Mouse (Mus musculus) neural tube, embryonic 10.5 days (tissue): ENCODE measurements around the gene Olfr901.
"Not testable (repeated sequence)": the region's sequence is repeated elsewhere in the genome, so short reads cannot be mapped to it uniquely, and the experiment has no call there.

Experiments used
- DNase-seq: peaks from one replicate; pipeline ENCODE4 v3.0.0-alpha.2; 2017; ENCODE audit warnings: low spot score; ENCODE audit errors: extremely low spot score

Olfr901 gene

GRCm38 (mm10) chr9:38429155-38429554 lies at the start of gene Olfr901:
Olfr901 (plus strand) TSS chr9:38429455.
- no peak for DNase-seq

GRCm38 (mm10) chr9:38401398-38401797 lies 27.9 kb upstream of the Olfr901 start, which contains the start of gene Olfr147:
Olfr147 (plus strand) TSS chr9:38401698.
- DNase-seq, result no peak

GRCm38 (mm10) chr9:38407502-38407901 lies 21.8 kb upstream of the Olfr901 start:
- DNase-seq, result not testable (repeated sequence)

- peak; percentile 19 for DNase-seq
Observed at GRCm38 (mm10) chr9:38413502-38413901, 15.8 kb upstream of the Olfr901 start.

GRCm38 (mm10) chr9:38423801-38424200 lies 5.5 kb upstream of the Olfr901 start:
- no peak for DNase-seq

- no peak for DNase-seq
Observed at GRCm38 (mm10) chr9:38427026-38427425, 2.2 kb upstream of the Olfr901 start.

- DNase-seq, result no peak
Observed at GRCm38 (mm10) chr9:38447352-38447751, 18.1 kb downstream of the Olfr901 start, which contains the start of gene Olfr902. Olfr902 (plus strand) TSS chr9:38447652.

GRCm38 (mm10) chr9:38462844-38463243 lies 33.6 kb downstream of the Olfr901 start, which contains the start of gene Olfr904:
Olfr904 (plus strand) TSS chr9:38463144.
- no peak for DNase-seq

GRCm38 (mm10) chr9:38470807-38471206 lies 41.6 kb downstream of the Olfr901 start, which contains the start of gene Olfr905:
Olfr905 (plus strand) TSS chr9:38471107.
- no peak for DNase-seq
